Mouse (Mus musculus): Measurements from ENCODE around the gene Ppm1l.

The Ppm1l gene

DNA sequence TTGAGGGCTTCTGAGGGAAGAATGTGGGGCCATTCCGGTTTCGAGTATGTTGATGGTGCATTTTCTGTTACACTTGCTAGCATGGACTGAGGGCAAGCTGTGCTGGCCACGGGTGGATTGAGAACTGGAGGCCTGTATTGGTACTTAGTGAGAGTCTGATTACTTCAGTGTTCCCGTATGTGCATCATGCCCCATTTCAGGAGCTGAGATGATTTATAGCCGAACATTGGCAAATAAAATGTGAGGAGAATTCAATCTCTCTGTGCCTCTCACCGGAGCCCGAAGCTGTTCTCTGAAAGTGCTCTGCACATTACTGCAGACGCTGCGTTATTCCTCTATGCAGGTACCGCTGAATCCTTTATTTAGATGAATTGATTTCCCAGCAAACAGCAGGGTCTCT is 116.9 kb downstream of the Ppm1l start:
- no peak for DNase-seq (ENCODE audit: low read depth, low spot score)

DNA sequence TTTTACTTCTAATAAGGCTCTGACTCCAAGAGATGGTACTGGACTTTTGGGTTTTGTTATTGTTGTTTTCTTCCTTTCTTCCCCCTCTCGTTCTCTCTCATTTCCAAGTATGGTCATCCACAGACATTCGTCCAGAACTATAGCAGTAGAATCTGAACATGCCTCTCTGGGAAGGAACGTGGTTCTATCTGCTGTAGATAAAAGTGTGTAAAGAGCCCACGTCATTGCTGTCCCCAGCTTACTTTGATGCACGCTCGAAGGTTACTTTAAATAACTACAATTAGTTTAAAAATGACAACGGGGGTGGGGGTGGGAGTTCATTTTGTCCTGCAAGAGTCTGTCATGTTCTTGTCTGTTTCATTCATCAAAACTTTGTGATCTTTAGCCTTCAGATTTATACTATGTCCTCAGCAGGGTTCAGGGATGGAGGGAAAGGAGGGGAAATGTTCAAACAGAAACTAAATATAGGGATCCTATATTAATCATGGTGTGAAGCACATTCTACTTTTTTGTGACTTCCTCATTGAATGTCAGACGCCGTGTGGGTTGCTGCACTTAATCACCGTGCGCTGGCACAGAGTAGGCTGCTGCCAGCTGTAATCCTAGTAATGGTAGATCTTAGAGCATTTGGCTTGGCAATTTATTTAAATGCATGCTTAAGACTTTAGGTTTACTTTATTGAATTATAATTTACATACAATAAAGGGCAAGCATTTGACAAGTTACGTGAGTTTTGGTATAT is 122.3 kb downstream of the Ppm1l start:
- DNase-seq (ENCODE audit: low read depth, low spot score), result peak; percentile 84

- DNase-seq (ENCODE audit: low read depth, low spot score), result peak; percentile 50
Measured at GRCm38 (mm10) chr3:69440761-69441160, 124.1 kb downstream of the Ppm1l start.

DNA sequence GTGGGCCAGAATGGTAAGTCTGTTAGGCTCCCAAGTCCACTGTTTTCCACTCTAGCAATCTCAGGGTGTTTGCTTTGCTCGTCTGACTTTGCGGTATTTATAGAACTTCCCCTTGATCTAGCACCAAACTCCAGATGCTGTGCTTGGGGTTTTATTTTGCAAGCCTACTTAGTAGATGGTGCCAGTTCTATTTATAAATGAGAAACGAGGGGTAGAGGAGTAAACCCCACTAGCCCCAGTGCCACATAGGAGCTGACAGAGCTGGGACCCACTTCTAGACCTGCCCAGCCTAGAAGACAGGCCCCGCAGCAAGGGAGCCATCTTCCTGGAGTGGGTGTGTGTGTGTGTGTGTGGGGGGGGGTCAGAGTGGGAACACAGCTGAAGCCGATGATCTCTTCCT is 130.3 kb downstream of the Ppm1l start:
- DNase-seq (ENCODE audit: low read depth, low spot score), result peak; percentile 69

DNA sequence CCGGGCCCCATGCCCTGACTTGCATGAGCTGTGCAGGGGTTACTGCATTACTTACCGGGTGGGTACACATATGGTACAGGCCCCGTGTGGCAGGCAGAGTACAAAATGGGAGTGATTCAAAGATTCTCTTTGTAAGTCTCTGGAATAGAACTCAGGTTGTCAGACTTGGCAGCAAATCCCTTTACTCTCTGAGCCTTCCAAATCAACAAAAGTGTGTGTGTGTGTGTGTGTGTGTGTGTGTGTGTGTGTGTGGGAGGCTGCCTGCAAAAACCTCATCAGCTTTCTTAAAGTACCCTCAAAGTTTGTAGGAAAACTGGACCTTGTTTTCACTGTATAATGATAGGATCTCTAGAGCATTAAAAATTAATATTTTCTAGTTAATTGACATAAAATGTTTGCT is 132.4 kb downstream of the Ppm1l start:
- peak; percentile 52 for DNase-seq (ENCODE audit: low read depth, low spot score)

- no peak for DNase-seq (ENCODE audit: low read depth, low spot score)
Measured at GRCm38 (mm10) chr3:69454330-69454729, 137.7 kb downstream of the Ppm1l start.

GRCm38 (mm10) chr3:69456071-69456470 is 139.4 kb downstream of the Ppm1l start:
- DNase-seq (ENCODE audit: low read depth, low spot score), result no peak

- DNase-seq (ENCODE audit: low read depth, low spot score), result peak; percentile 72
Measured at GRCm38 (mm10) chr3:69458756-69459155, 142.1 kb downstream of the Ppm1l start.

DNA sequence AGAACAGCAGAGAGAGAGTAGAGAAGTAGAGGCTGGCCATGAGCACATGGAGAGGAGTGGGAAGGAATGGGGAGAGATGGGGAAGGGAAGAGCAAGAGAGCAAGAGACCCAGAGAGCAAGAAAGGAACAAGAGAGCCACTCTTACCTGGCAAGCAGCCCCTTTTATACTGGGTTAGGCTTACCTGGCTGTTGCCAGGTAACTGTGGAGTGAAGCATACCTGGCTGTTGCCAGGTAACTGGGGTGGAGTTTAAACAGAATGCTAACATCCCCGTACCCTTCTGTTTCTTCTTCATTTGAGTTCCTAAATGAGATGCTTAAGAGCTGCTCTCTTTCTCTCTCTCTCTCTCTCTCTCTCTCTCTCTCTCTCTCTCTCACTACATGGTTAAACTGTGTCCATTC is 145.3 kb downstream of the Ppm1l start:
- DNase-seq (ENCODE audit: low read depth, low spot score), result no peak

- peak; percentile 55 for DNase-seq (ENCODE audit: low read depth, low spot score)
Measured at GRCm38 (mm10) chr3:69465751-69466150, 149.1 kb downstream of the Ppm1l start.

GRCm38 (mm10) chr3:69468280-69469008 is 151.8 kb downstream of the Ppm1l start:
- DNase-seq (ENCODE audit: low read depth, low spot score), result peak; percentile 70

DNA sequence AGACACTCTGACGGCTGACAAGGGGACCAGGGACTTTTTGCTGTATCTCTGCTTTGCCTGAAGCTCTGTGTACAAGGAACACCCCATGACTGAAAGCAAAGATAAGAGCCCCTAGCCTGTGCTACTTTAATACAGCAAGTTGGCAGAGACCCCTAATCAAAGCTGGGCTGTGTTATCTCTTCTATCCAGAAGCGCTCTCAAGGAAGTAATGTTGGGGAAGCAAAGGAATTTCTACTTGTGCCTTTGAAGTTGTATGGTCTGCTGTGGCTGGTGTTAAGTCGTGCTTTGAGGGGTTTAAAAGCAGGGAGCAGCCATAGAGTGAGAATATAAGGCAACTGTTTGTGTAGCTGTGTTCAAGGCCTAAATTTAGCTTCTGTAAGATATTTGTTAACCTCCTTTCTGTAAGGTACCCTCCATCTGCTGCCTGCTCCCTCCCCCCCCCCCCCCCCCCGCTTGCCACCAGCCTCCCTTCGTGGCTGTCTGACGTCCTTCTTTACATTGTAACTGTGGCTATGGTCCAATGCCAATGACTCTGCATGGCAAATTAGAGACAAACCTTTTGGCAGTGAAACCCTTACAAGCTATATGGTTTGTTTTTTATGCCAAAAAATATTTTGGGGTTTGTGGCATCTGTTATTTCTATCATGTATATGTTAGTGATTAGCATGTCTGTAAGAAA is 152.9 kb downstream of the Ppm1l start:
- peak; percentile 55 for DNase-seq (ENCODE audit: low read depth, low spot score)

DNA sequence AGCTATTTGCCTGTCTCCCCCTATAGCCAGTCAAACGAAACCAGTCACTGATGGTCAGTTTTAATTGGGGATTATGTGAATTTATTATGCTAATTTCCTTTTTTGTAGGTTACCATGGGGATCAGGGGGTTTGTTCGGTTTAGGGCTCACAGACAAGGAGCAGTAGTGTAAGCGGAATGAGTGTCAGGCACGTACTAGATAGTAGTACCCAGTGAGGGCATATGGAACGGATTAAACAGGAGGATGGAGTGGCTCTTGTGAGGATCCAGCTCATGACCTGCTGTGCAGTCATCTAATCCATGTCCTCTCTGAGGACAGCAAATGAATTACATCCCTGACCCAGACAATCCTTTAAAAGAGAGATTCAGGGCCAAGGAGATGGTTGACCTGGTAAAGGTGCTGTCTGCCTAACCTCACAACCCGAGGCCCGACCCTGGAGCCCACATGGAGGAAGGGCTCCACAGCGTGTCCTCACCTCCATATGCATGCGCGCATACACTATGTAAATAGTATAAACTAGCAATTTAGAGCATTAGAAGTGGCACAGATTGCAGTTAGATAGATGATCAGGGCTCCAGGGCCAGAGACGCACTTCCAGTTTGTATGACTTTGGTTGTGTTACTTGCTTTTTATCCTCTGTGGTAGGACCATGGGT is 153.6 kb downstream of the Ppm1l start:
- peak; percentile 33 for DNase-seq (ENCODE audit: low read depth, low spot score)

- no peak for DNase-seq (ENCODE audit: low read depth, low spot score)
Measured at GRCm38 (mm10) chr3:69475850-69476450, 159.3 kb downstream of the Ppm1l start.

DNA sequence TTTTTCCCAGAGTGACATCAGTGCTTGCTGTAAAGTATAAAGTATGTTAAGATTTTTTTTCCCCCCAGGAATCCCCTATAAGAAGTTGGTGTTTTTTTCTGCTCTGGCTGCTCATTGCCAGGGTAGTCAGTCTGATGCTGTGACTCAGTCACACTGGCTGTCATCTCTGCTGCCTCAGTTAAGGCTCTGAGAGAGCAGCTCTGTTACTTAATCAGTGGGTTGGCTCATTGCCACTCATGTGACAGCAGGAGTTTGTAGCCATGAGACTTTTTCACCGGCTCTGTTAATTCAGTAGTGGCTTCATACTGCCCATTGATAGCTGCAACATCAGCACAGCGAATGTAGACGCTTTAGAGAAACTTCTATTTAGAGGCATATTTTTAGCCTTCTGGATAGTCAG is 163.3 kb downstream of the Ppm1l start:
- DNase-seq (ENCODE audit: low read depth, low spot score), result peak; percentile 80

- DNase-seq (ENCODE audit: low read depth, low spot score), result peak; percentile 90
Measured at GRCm38 (mm10) chr3:69481835-69482234, 165.2 kb downstream of the Ppm1l start.

- no peak for DNase-seq (ENCODE audit: low read depth, low spot score)
Measured at GRCm38 (mm10) chr3:69484006-69484574, 167.4 kb downstream of the Ppm1l start.

DNA sequence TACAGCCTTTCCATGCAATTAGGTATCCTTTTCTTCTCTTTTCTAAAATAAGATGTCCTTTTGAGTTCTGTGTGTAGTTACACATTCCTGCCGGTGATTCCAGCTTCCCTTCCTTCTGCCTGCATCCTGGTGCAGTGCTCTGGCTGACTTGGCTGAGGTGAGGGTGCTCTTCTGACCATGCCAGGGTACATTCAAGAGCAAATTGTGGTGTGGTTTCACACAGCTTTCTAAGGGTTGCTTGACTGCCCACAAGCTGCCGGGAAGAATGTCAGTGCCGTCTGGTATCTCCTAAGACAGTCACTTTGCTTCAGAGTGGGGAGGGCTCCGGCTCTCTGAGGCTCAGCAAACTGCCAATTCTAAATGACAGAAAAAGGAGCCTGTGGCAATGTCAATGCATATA is 167.9 kb downstream of the Ppm1l start:
- DNase-seq (ENCODE audit: low read depth, low spot score), result peak; percentile 61

DNA sequence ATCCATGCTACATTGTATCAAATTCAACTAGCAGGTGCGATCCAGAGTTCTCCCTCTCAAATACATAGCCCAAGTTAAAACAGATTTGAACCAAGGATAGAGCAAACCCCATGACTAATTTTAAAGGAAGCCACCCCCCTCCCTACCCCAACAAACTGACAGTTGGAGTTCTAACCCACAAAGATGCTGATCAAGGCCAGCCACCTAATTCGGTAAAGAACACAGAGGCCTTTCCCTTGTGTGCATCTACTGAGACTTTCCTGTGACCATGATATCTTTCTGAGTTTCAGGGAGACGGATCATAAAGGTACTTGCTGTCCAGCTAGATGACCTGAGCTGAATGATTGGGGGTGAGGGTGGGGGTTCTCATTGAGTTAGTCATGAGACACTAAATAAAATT is 168.7 kb downstream of the Ppm1l start:
- no peak for DNase-seq (ENCODE audit: low read depth, low spot score)

- DNase-seq (ENCODE audit: low read depth, low spot score), result no peak
Measured at GRCm38 (mm10) chr3:69485756-69486155, 169.1 kb downstream of the Ppm1l start.

DNA sequence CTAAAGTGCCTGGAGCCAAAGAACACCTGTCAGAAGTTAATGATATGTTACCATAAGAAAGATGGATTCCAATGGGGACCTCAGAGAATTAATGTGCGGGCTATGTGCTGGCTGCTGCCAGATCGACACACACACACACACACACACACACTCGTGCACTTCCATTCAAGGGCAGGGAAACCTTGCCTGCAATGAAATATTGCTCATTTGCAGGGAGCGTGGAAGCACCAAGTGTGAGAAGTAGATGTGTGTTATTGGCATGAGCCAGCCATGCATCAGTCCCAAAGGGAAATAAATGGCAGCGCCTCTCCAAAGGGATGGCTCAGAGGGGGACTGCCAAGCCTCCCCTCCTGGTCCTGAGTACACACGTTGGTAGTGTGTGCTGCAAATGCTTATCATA is 170.8 kb downstream of the Ppm1l start:
- DNase-seq (ENCODE audit: low read depth, low spot score), result no peak
